In the genomic region with DNA sequence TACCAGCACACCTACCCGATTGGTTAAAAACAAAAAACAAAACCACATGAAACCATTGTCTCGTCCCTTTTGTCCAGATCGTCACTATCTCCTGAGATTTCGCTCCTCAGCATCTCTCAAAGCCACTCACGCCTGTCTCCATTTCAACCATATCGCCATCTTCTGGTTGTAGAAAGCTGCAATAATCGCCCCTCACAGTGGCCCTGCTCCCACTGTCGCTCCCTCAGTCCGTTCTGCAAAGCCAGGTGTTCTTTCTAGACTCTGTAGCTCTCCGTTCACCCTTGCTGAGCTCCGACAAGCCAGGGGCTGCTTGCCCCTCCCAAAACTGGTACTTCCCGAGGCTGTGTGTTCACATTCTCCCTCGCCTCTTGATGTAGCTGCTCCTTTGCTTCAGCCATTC, we compare ENCODE assay signal across 8 mouse cellular contexts.
A peak's percentile ranks its signal among the peaks of the same experiment; 100 is the strongest.
DNase-seq lines count a peak whose midpoint lies in the region; ATAC-seq and TF ChIP-seq lines count a peak whose summit lies in the region.

No protein-coding gene starts in this region.

- no peaks in the 10 kb centered on the region for H3K27me3 ChIP-seq in kidney, adult 2 months (replicated peaks; ENCODE audit: control insufficient read depth, insufficient read depth, low read length)
- peaks cover 13% of the 10 kb centered on the region; the same call in 1 of the 2 replicates for H3K27me3 ChIP-seq in heart, embryonic 13.5 days (replicated peaks)
- H3K27me3 ChIP-seq in limb, embryonic 12.5 days, result peaks cover 15% of the 10 kb centered on the region; the same call in 1 of the 2 replicates

- no peak for DNase-seq in kidney, adult 2 months
- DNase-seq in kidney, adult 8-10 months, result no peak
- DNase-seq in retina, postnatal 1 day, result peak; percentile 52
- no peak for DNase-seq in yolk sac, embryonic 10.5 days (ENCODE audit: low spot score)

- H3K4me2 ChIP-seq in heart, embryonic 13.5 days, result peak overlapping the region; percentile 68
- H3K4me2 ChIP-seq in limb, embryonic 12.5 days, result peak overlapping the region; percentile 44

- H3K4me3 ChIP-seq in kidney, adult 2 months (ENCODE audit: insufficient read depth, low read depth, low read length), result no peak overlapping the region
- H3K4me3 ChIP-seq in cortical plate, adult 2 months (ENCODE audit: insufficient read depth, low read length), result no peak overlapping the region
- H3K4me3 ChIP-seq in heart, embryonic 13.5 days, result peak overlapping the region; percentile 39
- H3K4me3 ChIP-seq in limb, embryonic 12.5 days (replicated peaks), result peak overlapping the region; percentile 15; the same call in 1 of the 2 replicates

- no peak overlapping the region for H3K27ac ChIP-seq in kidney, adult 2 months (ENCODE audit: insufficient read depth, low read depth, low read length)
- no peak overlapping the region for H3K27ac ChIP-seq in cortical plate, adult 2 months (ENCODE audit: insufficient read depth, low read length)
- H3K27ac ChIP-seq in heart, embryonic 13.5 days (replicated peaks), result no peak overlapping the region
- no peak overlapping the region for H3K27ac ChIP-seq in limb, embryonic 12.5 days

- no peaks in the 10 kb centered on the region for H3K36me3 ChIP-seq in kidney, adult 2 months (ENCODE audit: control insufficient read depth, insufficient read depth, low read length)
- no peaks in the 10 kb centered on the region for H3K36me3 ChIP-seq in heart, embryonic 13.5 days
- H3K36me3 ChIP-seq in limb, embryonic 12.5 days, result no peaks in the 10 kb centered on the region

- H3K4me1 ChIP-seq in kidney, adult 2 months (ENCODE audit: control insufficient read depth, insufficient read depth, low read length), result peaks cover 5% of the 10 kb centered on the region; the same call in 1 of the 2 replicates
- no peaks in the 10 kb centered on the region for H3K4me1 ChIP-seq in cortical plate, adult 2 months (ENCODE audit: control insufficient read depth, insufficient read depth, low read length)
- H3K4me1 ChIP-seq in heart, embryonic 13.5 days, result peaks cover 9% of the 10 kb centered on the region
- H3K4me1 ChIP-seq in limb, embryonic 12.5 days (replicated peaks), result no peaks in the 10 kb centered on the region; the same call in 1 of the 2 replicates

- TF ChIP-seq CTCF in kidney, adult 2 months (conservative IDR thresholded peaks at IDR 0.05; ENCODE audit: insufficient read depth, insufficient read length, low read depth, low read length), result peak; percentile 46
- peak; percentile 52 for TF ChIP-seq CTCF in cortical plate, adult 2 months (IDR thresholded peaks at IDR 0.05; ENCODE audit: extremely low read depth, insufficient read depth, low read length)

- H3K9me3 ChIP-seq in heart, embryonic 13.5 days, result no peaks in the 10 kb centered on the region
- H3K9me3 ChIP-seq in limb, embryonic 12.5 days, result no peaks in the 10 kb centered on the region

- no peak for TF ChIP-seq POLR2A in kidney, adult 2 months (IDR thresholded peaks at IDR 0.05; ENCODE audit: low read depth, low read length)
- TF ChIP-seq POLR2A in cortical plate, adult 2 months (IDR thresholded peaks at IDR 0.05; ENCODE audit: extremely low read depth, insufficient read depth, low read length), result no peak

- no peak for ATAC-seq in heart, embryonic 13.5 days (ENCODE audit: extremely low read depth, insufficient number of reproducible peaks, low FRiP score, low TSS enrichment)
- ATAC-seq in limb, embryonic 12.5 days (ENCODE audit: insufficient number of reproducible peaks, insufficient read depth, low FRiP score, low TSS enrichment, low read depth), result no peak
- ATAC-seq in megakaryocyte-erythroid progenitor cell, adult 5-6 weeks (replicated peaks; ENCODE audit: low FRiP score, low TSS enrichment, poor library complexity, severe bottlenecking), result no peak

- peak overlapping the region; percentile 56 for H3K9ac ChIP-seq in heart, embryonic 13.5 days
- H3K9ac ChIP-seq in limb, embryonic 12.5 days (replicated peaks), result no peak overlapping the region

- WGBS in kidney, adult 2 months, result 40% methylated on average over 13 of the region's 13 CpGs
- WGBS in heart, embryonic 13.5 days, result 14% methylated on average over 13 of the region's 13 CpGs
- 32% methylated on average over 13 of the region's 13 CpGs for WGBS in limb, embryonic 12.5 days

Comparison
In these comparisons a context has a peak if more than half of its experiments do, and no peak if none do; other contexts are left out.
1. H3K4me3 ChIP-seq: peak in heart, embryonic 13.5 days (single experiment) and limb, embryonic 12.5 days (single experiment); none in kidney, adult 2 months (single experiment) and cortical plate, adult 2 months (single experiment).